Mouse (Mus musculus) midbrain, embryonic 13.5 days (tissue): ENCODE measurements around the gene Cdc37l1. TPM values are rescaled to one million over a fixed set of nuclear protein-coding genes. Genes with fewer than 3 reads are reported as not detected.
"Not testable (repeated sequence)": the region's sequence is repeated elsewhere in the genome, so short reads cannot be mapped to it uniquely, and the experiment has no call there.

Source experiments
- ATAC-seq: fragments of 200-750 bp; cut with Nextera tagmentation; 2 replicates; pipeline ENCODE4 v1.8.0; 2017; ENCODE audit warnings: mild to moderate bottlenecking, moderate TSS enrichment, moderate library complexity
- H3K27ac ChIP-seq: fragments of 300-500 bp; sonication (generic); 2 replicates; pipeline ENCODE4 v1.5.1; 2015; ENCODE audit warnings: inconsistent platforms, mild to moderate bottlenecking, moderate library complexity
- H3K27me3 ChIP-seq: fragments of 300-500 bp; sonication (generic); 2 replicates; pipeline ENCODE4 v1.6.1; 2015; ENCODE audit warnings: mild to moderate bottlenecking, inconsistent platforms
- H3K36me3 ChIP-seq: fragments of 300-500 bp; sonication (generic); 2 replicates; pipeline ENCODE4 v1.6.1; 2015; ENCODE audit warnings: mild to moderate bottlenecking, inconsistent platforms
- H3K4me1 ChIP-seq: fragments of 300-500 bp; sonication (generic); replicated peaks from 2 replicates; pipeline ENCODE4 v1.6.1; 2015; ENCODE audit warnings: inconsistent platforms
- H3K4me2 ChIP-seq: fragments of 300-500 bp; sonication (generic); replicated peaks from 2 replicates; pipeline ENCODE4 v1.6.1; 2015; ENCODE audit warnings: moderate library complexity, mild to moderate bottlenecking, inconsistent platforms
- H3K4me3 ChIP-seq: fragments of 300-500 bp; sonication (generic); replicated peaks from 2 replicates; pipeline ENCODE4 v1.5.1; 2015; ENCODE audit warnings: mild to moderate bottlenecking, inconsistent platforms
- H3K9ac ChIP-seq: fragments of 300-500 bp; sonication (generic); replicated peaks from 2 replicates; pipeline ENCODE4 v1.6.1; 2015; ENCODE audit warnings: mild to moderate bottlenecking, inconsistent platforms
- H3K9me3 ChIP-seq: fragments of 300-500 bp; sonication (generic); 2 replicates; pipeline ENCODE4 v1.6.1; 2016; ENCODE audit warnings: mild to moderate bottlenecking, inconsistent platforms
- WGBS: fragments of 180-500 bp; shearing (Covaris S2); methylation state at CpG from one replicate; pipeline ENCODE4 v1.1.7; 2015; 5-methylcytosine and 5-hydroxymethylcytosine counted together
- polyA plus RNA-seq: library from polyadenylated mRNA; unstranded; fragments of >200 nt; fragmentation: Nextera tagmentation; extraction: Ambion mirVana; gene quantifications from 2 replicates; pipeline ENCODE4 v1.2.1, GENCODE M21; 2015

Gene Cdc37l1
- polyA plus RNA-seq, 1 experiment from 2014 or later: 51.6 TPM

- H3K36me3 ChIP-seq: no peaks in the 10 kb centered on the region
- ATAC-seq: no peak
Observed at GRCm38 (mm10) chr19:28970251-28970650, 19.9 kb upstream of the Cdc37l1 start.

GRCm38 (mm10) chr19:28974862-28975611 is 15.1 kb upstream of the Cdc37l1 start:
- Histone ChIP-seq H3K27ac (peak overlapping the region; percentile 45; the same call in 1 of the 2 replicates), H3K4me1 (0 out of 2 replicates have a peak, but pooled peaks cover 7% of the 10 kb centered on the region), H3K9me3 (no peaks in the 10 kb centered on the region), H3K9ac (peak overlapping the region; percentile 56), H3K27me3 (peaks cover 6% of the 10 kb centered on the region; the same call in 1 of the 2 replicates), H3K4me3 (peak overlapping the region; percentile 43), H3K4me2 (peak overlapping the region; percentile 67), H3K36me3 (no peaks in the 10 kb centered on the region)
- 16% methylated on average over 35 of the region's 35 CpGs for WGBS
- ATAC-seq: peak; percentile 95

More at GRCm38 (mm10) chr19:28970251-28970650, 19.9 kb upstream of the Cdc37l1 start:
- no peak overlapping the region for H3K4me2 ChIP-seq
- H3K9ac ChIP-seq: no peak overlapping the region
- no peaks in the 10 kb centered on the region for H3K9me3 ChIP-seq
- H3K4me3 ChIP-seq: no peak overlapping the region
- H3K27me3 ChIP-seq: peaks cover 10% of the 10 kb centered on the region; the same call in 1 of the 2 replicates
- WGBS: 82% methylated on average over 11 of the region's 11 CpGs
- H3K4me1 ChIP-seq: peaks cover 25% of the 10 kb centered on the region
- H3K27ac ChIP-seq: no peak overlapping the region

- 84% methylated on average over 7 of the region's 7 CpGs for WGBS
- Histone ChIP-seq H3K4me1 (no peaks in the 10 kb centered on the region), H3K4me3 (no peak overlapping the region), H3K4me2 (no peak overlapping the region), H3K9me3 (no peaks in the 10 kb centered on the region), H3K36me3 (no peaks in the 10 kb centered on the region), H3K27ac (no peak overlapping the region), H3K27me3 (no peaks in the 10 kb centered on the region), H3K9ac (no peak overlapping the region)
- no peak for ATAC-seq
Observed at GRCm38 (mm10) chr19:28982617-28983016, 7.5 kb upstream of the Cdc37l1 start.

- Histone ChIP-seq H3K27me3 (0 out of 2 replicates have a peak, but pooled peaks cover 5% of the 10 kb centered on the region), H3K4me1 (peaks cover 18% of the 10 kb centered on the region), H3K9ac (peak overlapping the region; percentile 93), H3K4me2 (peak overlapping the region; percentile 73), H3K36me3 (peaks cover 9% of the 10 kb centered on the region; the same call in 1 of the 2 replicates), H3K4me3 (peak overlapping the region; percentile 82), H3K9me3 (no peaks in the 10 kb centered on the region), H3K27ac (no peak overlapping the region)
- WGBS: 77% methylated on average over 8 of the region's 8 CpGs
- ATAC-seq: no peak
Observed at GRCm38 (mm10) chr19:28989515-28989914, 637 bp upstream of the Cdc37l1 start.

- ATAC-seq: no peak
- Histone ChIP-seq H3K27me3 (0 out of 2 replicates have a peak, but pooled peaks cover 5% of the 10 kb centered on the region), H3K4me2 (peak overlapping the region; percentile 73), H3K36me3 (peaks cover 21% of the 10 kb centered on the region), H3K9ac (peak overlapping the region; percentile 93), H3K9me3 (no peaks in the 10 kb centered on the region), H3K27ac (peak overlapping the region; percentile 90), H3K4me3 (peak overlapping the region; percentile 82), H3K4me1 (peaks cover 25% of the 10 kb centered on the region)
- under 1% methylated on average over 41 of the region's 41 CpGs for WGBS
Observed at GRCm38 (mm10) chr19:28990590-28991221, 554 bp downstream of the Cdc37l1 start.

GRCm38 (mm10) chr19:28991391-28991790 is 1.2 kb downstream of the Cdc37l1 start:
- Histone ChIP-seq H3K4me3 (peak overlapping the region; percentile 82), H3K27ac (no peak overlapping the region), H3K9ac (peak overlapping the region; percentile 93), H3K36me3 (peaks cover 28% of the 10 kb centered on the region), H3K4me1 (peaks cover 25% of the 10 kb centered on the region), H3K9me3 (no peaks in the 10 kb centered on the region), H3K4me2 (peak overlapping the region; percentile 73), H3K27me3 (0 out of 2 replicates have a peak, but pooled peaks cover 5% of the 10 kb centered on the region)
- WGBS: 71% methylated on average over 5 of the region's 5 CpGs
- no peak for ATAC-seq

- Histone ChIP-seq H3K9ac (no peak overlapping the region), H3K4me2 (no peak overlapping the region), H3K4me1 (peaks cover 21% of the 10 kb centered on the region), H3K27me3 (no peaks in the 10 kb centered on the region), H3K9me3 (no peaks in the 10 kb centered on the region), H3K36me3 (peaks cover 37% of the 10 kb centered on the region), H3K27ac (no peak overlapping the region), H3K4me3 (no peak overlapping the region)
- WGBS: 67% methylated on average over 7 of the region's 7 CpGs
- ATAC-seq: no peak
Observed at GRCm38 (mm10) chr19:28994870-28995269, 4.7 kb downstream of the Cdc37l1 start.

- H3K9me3 ChIP-seq: no peaks in the 10 kb centered on the region
- no peak overlapping the region for H3K4me2 ChIP-seq
- peaks cover 21% of the 10 kb centered on the region for H3K4me1 ChIP-seq
- no peak overlapping the region for H3K27ac ChIP-seq
- 92% methylated on average over 5 of the region's 5 CpGs for WGBS
- no peak overlapping the region for H3K9ac ChIP-seq
- no peaks in the 10 kb centered on the region for H3K27me3 ChIP-seq
- peaks cover 42% of the 10 kb centered on the region for H3K36me3 ChIP-seq
- ATAC-seq: no peak
- H3K4me3 ChIP-seq: no peak overlapping the region
Observed at GRCm38 (mm10) chr19:28995366-28995765, 5.2 kb downstream of the Cdc37l1 start.

GRCm38 (mm10) chr19:28997976-28998630 is 8.0 kb downstream of the Cdc37l1 start:
- Histone ChIP-seq H3K36me3 (peaks cover 64% of the 10 kb centered on the region), H3K4me1 (peaks cover 12% of the 10 kb centered on the region), H3K27me3 (no peaks in the 10 kb centered on the region), H3K9ac (no peak overlapping the region), H3K4me2 (no peak overlapping the region), H3K9me3 (no peaks in the 10 kb centered on the region), H3K4me3 (no peak overlapping the region), H3K27ac (no peak overlapping the region)
- ATAC-seq: no peak
- 94% methylated on average over 4 of the region's 4 CpGs for WGBS

GRCm38 (mm10) chr19:29000321-29000720 is 10.2 kb downstream of the Cdc37l1 start:
- H3K4me1 ChIP-seq, H3K9ac ChIP-seq, ATAC-seq, H3K4me3 ChIP-seq, H3K27me3 ChIP-seq, H3K9me3 ChIP-seq, H3K4me2 ChIP-seq, H3K27ac ChIP-seq: not testable (repeated sequence)
- H3K36me3 ChIP-seq: peaks cover 60% of the 10 kb centered on the region
- 97% methylated on average over 16 of the region's 16 CpGs for WGBS

GRCm38 (mm10) chr19:29008069-29008706 is 18.0 kb downstream of the Cdc37l1 start:
- ATAC-seq: no peak
- peaks cover 53% of the 10 kb centered on the region for H3K36me3 ChIP-seq
- H3K4me2 ChIP-seq: no peak overlapping the region
- H3K4me1 ChIP-seq: no peaks in the 10 kb centered on the region
- H3K4me3 ChIP-seq: no peak overlapping the region
- no peaks in the 10 kb centered on the region for H3K27me3 ChIP-seq
- H3K27ac ChIP-seq: no peak overlapping the region
- 80% methylated on average over 3 of the region's 3 CpGs for WGBS
- no peak overlapping the region for H3K9ac ChIP-seq
- no peaks in the 10 kb centered on the region for H3K9me3 ChIP-seq
